Mouse (Mus musculus): ENCODE measurements around the gene Rin1. TPM values are rescaled to one million over a fixed set of nuclear protein-coding genes. Genes with fewer than 3 reads are reported as not detected.

Gene Rin1
- polyA plus RNA-seq, 1 experiment from 2014 or later, result 2.4 TPM

DNA sequence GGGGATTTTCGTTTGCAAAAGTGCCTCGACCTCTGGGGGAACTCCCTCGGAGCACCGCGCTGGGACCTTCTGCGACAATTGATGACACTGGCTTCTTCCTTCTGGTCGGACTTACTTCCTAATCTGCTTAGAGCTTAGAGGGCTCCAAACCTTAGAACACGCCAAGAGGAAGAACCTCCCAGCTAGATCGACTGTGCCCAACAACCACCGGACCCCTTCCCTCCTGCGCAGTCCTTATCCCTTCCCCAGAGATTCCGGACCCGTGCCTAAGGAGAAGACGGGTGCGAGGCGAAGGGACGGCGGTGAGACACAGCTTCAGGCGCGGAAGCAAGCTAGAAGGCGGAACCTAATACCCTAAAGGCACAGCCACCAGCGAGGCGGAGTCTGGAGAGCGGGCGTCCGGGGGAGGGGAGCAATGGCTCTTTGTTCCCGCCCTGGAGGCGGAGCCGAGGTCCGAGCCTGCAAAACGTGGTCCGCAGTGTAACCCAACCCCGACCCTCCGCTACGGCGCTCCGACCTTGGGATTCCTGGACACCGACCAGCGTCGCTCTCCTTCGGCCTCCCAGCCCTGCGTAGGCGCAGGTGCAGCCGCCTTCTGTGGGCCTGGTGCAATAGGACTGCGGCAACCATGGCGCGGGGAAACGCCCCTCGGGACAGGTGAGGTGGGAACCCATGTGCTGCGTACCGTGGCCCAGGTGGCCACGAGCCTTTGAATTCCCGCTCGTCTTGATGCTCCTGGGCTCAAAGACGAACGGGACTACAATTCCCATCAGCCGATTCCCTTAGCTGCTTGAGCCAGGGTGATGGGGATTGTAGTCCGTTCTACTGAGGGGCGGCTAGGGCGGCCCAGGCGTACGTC, 26.4 kb upstream of the Rin1 start, which contains the start of gene Slc29a2:
Gene Slc29a2 (plus strand): TSS at position 240 of the 859 bp plus-strand sequence.
- peak within 1 kb of the TSS; percentile 83 for H3K4me2 ChIP-seq
- H3K9ac ChIP-seq (replicated peaks), result peak within 1 kb of the TSS; percentile 76
- H3K27ac ChIP-seq, result peak within 1 kb of the TSS; percentile 90
- H3K27me3 ChIP-seq, result no peaks in the 10 kb centered on the region
- peak; percentile 86 for ATAC-seq (ENCODE audit: insufficient number of reproducible peaks, insufficient read depth, low FRiP score, low TSS enrichment, low read depth)
- peak within 1 kb of the TSS; percentile 67 for H3K4me3 ChIP-seq (replicated peaks)
- peaks cover 5% of the 10 kb centered on the region; the same call in 1 of the 2 replicates for H3K4me1 ChIP-seq (replicated peaks)
- H3K36me3 ChIP-seq, result peaks cover 25% of the 10 kb centered on the region
- under 1% methylated on average over 62 of the region's 62 CpGs for WGBS
- no peaks in the 10 kb centered on the region for H3K9me3 ChIP-seq

DNA sequence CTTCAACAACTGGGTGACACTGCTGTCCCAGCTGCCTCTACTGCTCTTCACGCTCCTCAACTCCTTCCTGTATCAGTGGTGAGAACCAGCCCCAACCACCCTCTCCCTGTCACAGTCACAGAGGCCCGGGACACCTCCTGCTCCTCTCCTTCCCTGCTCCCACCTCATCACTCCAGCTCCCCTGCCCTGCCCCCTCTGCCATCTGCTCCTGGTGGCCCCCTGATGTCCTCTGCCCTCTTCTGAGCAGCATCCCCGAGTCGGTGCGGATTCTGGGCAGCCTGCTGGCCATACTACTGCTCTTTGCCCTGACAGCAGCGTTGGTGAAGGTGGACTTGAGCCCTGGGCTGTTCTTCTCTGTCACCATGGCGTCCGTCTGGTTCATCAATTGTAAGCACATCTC, 24.2 kb upstream of the Rin1 start:
- no peak overlapping the region for H3K4me3 ChIP-seq (replicated peaks)
- H3K4me2 ChIP-seq, result no peak overlapping the region
- no peaks in the 10 kb centered on the region for H3K27me3 ChIP-seq
- peaks cover 48% of the 10 kb centered on the region for H3K36me3 ChIP-seq
- no peak for ATAC-seq (ENCODE audit: insufficient number of reproducible peaks, insufficient read depth, low FRiP score, low TSS enrichment, low read depth)
- peaks cover 5% of the 10 kb centered on the region; the same call in 1 of the 2 replicates for H3K4me1 ChIP-seq (replicated peaks)
- no peak overlapping the region for H3K9ac ChIP-seq (replicated peaks)
- no peaks in the 10 kb centered on the region for H3K9me3 ChIP-seq
- 94% methylated on average over 8 of the region's 8 CpGs for WGBS
- no peak overlapping the region for H3K27ac ChIP-seq

DNA sequence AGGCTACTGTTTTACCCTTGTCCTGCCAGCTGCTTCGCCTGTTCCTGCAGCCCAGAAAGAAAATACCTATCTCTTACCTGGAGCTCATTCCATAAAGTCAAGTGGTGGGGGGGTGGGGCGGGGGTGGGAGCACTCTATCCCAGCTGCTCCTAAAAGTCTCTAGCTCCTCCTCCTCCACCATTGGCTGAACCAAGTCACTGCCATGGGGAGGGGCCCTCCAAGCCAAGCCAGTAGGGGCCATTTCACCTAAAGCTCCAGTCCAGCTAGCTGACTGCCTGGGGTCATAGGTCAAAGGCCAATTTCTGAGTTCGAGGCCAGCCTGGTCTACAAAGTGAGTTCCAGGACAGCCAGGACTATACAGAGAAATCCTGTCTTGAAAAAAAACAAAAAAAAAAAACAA, 17.6 kb upstream of the Rin1 start:
- H3K9ac ChIP-seq (replicated peaks), result no peak overlapping the region
- H3K4me2 ChIP-seq, result no peak overlapping the region
- H3K36me3 ChIP-seq, result peaks cover 49% of the 10 kb centered on the region
- H3K4me1 ChIP-seq (replicated peaks), result peaks cover 5% of the 10 kb centered on the region
- H3K9me3 ChIP-seq, result no peaks in the 10 kb centered on the region
- no peak overlapping the region for H3K4me3 ChIP-seq (replicated peaks)
- ATAC-seq (ENCODE audit: insufficient number of reproducible peaks, insufficient read depth, low FRiP score, low TSS enrichment, low read depth), result no peak
- WGBS, result 65% methylated on average over 3 of the region's 3 CpGs
- H3K27ac ChIP-seq, result no peak overlapping the region
- no peaks in the 10 kb centered on the region for H3K27me3 ChIP-seq

GRCm38 (mm10) chr19:5036577-5036976, 13.7 kb upstream of the Rin1 start:
- WGBS, result 74% methylated on average over 4 of the region's 4 CpGs
- H3K4me3 ChIP-seq (replicated peaks), result no peak overlapping the region
- peaks cover 10% of the 10 kb centered on the region for H3K36me3 ChIP-seq
- H3K9me3 ChIP-seq, result no peaks in the 10 kb centered on the region
- no peak overlapping the region for H3K27ac ChIP-seq
- ATAC-seq (ENCODE audit: insufficient number of reproducible peaks, insufficient read depth, low FRiP score, low TSS enrichment, low read depth), result no peak
- no peaks in the 10 kb centered on the region for H3K27me3 ChIP-seq
- H3K4me1 ChIP-seq (replicated peaks), result peaks cover 27% of the 10 kb centered on the region
- H3K4me2 ChIP-seq, result no peak overlapping the region
- no peak overlapping the region for H3K9ac ChIP-seq (replicated peaks)

- no peaks in the 10 kb centered on the region for H3K27me3 ChIP-seq
- peak overlapping the region; percentile 78 for H3K9ac ChIP-seq (replicated peaks)
- WGBS, result 5% methylated on average over 32 of the region's 32 CpGs
- ATAC-seq (ENCODE audit: insufficient number of reproducible peaks, insufficient read depth, low FRiP score, low TSS enrichment, low read depth), result no peak
- peaks cover 35% of the 10 kb centered on the region for H3K4me1 ChIP-seq (replicated peaks)
- 0 out of 2 replicates have a peak, but pooled peaks cover 10% of the 10 kb centered on the region for H3K36me3 ChIP-seq
- H3K27ac ChIP-seq, result peak overlapping the region; percentile 87
- H3K4me2 ChIP-seq, result peak overlapping the region; percentile 98
- peak overlapping the region; percentile 85 for H3K4me3 ChIP-seq (replicated peaks)
- H3K9me3 ChIP-seq, result no peaks in the 10 kb centered on the region
Observed at GRCm38 (mm10) chr19:5037678-5038571, 12.4 kb upstream of the Rin1 start.

GRCm38 (mm10) chr19:5038709-5039156, 11.5 kb upstream of the Rin1 start, which contains the start of the genes B4gat1 and AC124502.3:
TSS of gene B4gat1 (plus strand) at chr19:5038826.
TSS of gene AC124502.3 (plus strand) at chr19:5038891.
- peak within 1 kb of the TSS; percentile 78 for H3K9ac ChIP-seq (replicated peaks)
- peaks cover 17% of the 10 kb centered on the region; the same call in 1 of the 2 replicates for H3K36me3 ChIP-seq
- ATAC-seq (ENCODE audit: insufficient number of reproducible peaks, insufficient read depth, low FRiP score, low TSS enrichment, low read depth), result peak; percentile 76
- WGBS, result under 1% methylated on average over 39 of the region's 44 CpGs
- peak within 1 kb of the TSS; percentile 85 for H3K4me3 ChIP-seq (replicated peaks)
- peak within 1 kb of the TSS; percentile 87 for H3K27ac ChIP-seq
- H3K4me1 ChIP-seq (replicated peaks), result peaks cover 35% of the 10 kb centered on the region
- H3K27me3 ChIP-seq, result no peaks in the 10 kb centered on the region
- no peaks in the 10 kb centered on the region for H3K9me3 ChIP-seq
- H3K4me2 ChIP-seq, result peak within 1 kb of the TSS; percentile 98

- H3K27ac ChIP-seq, result peak overlapping the region; percentile 87; the same call in 1 of the 2 replicates
- H3K4me3 ChIP-seq (replicated peaks), result peak overlapping the region; percentile 85
- H3K9ac ChIP-seq (replicated peaks), result peak overlapping the region; percentile 78
- peak; percentile 24; the same call in 1 of the 2 replicates for ATAC-seq (ENCODE audit: insufficient number of reproducible peaks, insufficient read depth, low FRiP score, low TSS enrichment, low read depth)
- 12% methylated on average over 41 of the region's 41 CpGs for WGBS
- no peaks in the 10 kb centered on the region for H3K27me3 ChIP-seq
- H3K9me3 ChIP-seq, result no peaks in the 10 kb centered on the region
- peaks cover 35% of the 10 kb centered on the region for H3K4me1 ChIP-seq (replicated peaks)
- peak overlapping the region; percentile 98 for H3K4me2 ChIP-seq
- H3K36me3 ChIP-seq, result peaks cover 23% of the 10 kb centered on the region; the same call in 1 of the 2 replicates
Observed at GRCm38 (mm10) chr19:5039301-5040114, 10.8 kb upstream of the Rin1 start.

DNA sequence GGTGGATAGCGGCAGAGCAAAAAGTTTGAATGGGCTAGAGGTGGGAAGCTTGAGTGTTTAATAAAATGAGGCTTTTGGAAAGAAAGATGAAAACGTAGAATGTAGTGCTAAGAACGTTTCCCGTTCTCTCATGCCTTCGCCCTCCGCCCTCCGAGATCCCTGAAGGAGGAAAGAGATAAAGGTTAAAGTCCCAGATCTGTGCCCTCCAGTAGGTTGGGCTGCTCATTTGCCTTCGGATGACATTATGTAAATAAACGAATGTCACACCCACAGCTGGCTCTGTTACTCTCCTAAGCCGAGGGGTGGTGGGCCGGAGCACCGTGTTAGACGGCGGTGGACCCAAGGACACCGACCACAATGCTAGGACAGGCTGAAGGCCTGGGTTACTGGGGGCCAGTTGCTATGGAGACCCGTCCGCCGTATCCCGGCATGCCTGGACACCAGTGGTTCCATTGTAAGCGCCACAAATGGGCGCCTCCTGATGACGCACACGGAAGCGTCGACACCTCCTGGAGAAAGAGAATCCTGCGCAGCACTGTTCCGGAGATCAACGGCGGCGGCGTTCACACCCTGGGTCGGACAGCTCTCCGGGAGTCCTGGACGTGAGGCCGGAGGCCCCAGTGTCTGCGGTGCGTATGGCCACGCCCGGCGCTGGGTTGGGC, 9.3 kb upstream of the Rin1 start, which contains the start of gene Brms1:
Gene Brms1 (plus strand): TSS at position 493 of the 662 bp plus-strand sequence.
- WGBS, result 9% methylated on average over 40 of the region's 40 CpGs
- peak within 1 kb of the TSS; percentile 78 for H3K9ac ChIP-seq (replicated peaks)
- no peaks in the 10 kb centered on the region for H3K9me3 ChIP-seq
- H3K4me1 ChIP-seq (replicated peaks), result peaks cover 35% of the 10 kb centered on the region
- peak within 1 kb of the TSS; percentile 98 for H3K4me2 ChIP-seq
- ATAC-seq (ENCODE audit: insufficient number of reproducible peaks, insufficient read depth, low FRiP score, low TSS enrichment, low read depth), result peak; percentile 68
- peaks cover 22% of the 10 kb centered on the region; the same call in 1 of the 2 replicates for H3K36me3 ChIP-seq
- H3K27me3 ChIP-seq, result no peaks in the 10 kb centered on the region
- H3K4me3 ChIP-seq (replicated peaks), result peak within 1 kb of the TSS; percentile 85
- H3K27ac ChIP-seq, result no peak within 1 kb of the TSS

GRCm38 (mm10) chr19:5041588-5041987, 8.7 kb upstream of the Rin1 start:
- peak overlapping the region; percentile 98 for H3K4me2 ChIP-seq
- WGBS, result 3% methylated on average over 16 of the region's 16 CpGs
- H3K4me3 ChIP-seq (replicated peaks), result peak overlapping the region; percentile 85
- H3K4me1 ChIP-seq (replicated peaks), result peaks cover 35% of the 10 kb centered on the region
- H3K27ac ChIP-seq, result no peak overlapping the region
- H3K9me3 ChIP-seq, result no peaks in the 10 kb centered on the region
- peaks cover 28% of the 10 kb centered on the region for H3K36me3 ChIP-seq
- no peaks in the 10 kb centered on the region for H3K27me3 ChIP-seq
- no peak for ATAC-seq (ENCODE audit: insufficient number of reproducible peaks, insufficient read depth, low FRiP score, low TSS enrichment, low read depth)
- peak overlapping the region; percentile 75 for H3K9ac ChIP-seq (replicated peaks)

DNA sequence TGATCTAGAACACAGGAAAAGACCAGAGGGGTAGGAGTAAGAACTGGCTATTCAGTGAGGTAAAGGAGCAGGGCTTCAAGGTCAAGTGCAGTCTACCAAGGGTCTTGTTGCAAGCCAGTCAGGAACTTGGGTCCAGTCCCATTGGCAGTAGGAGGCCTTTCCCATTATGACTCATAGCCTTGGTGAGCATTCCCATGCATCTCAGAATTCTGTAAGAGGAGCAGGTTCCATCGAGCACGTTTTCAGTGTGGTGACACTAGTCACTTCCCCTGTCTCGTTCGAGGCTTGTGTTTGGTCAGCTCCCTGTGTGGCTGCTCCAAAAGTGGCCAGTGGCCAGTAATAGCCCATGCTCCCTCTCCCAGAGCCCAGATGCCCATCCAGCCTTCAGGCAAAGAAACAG, 4.8 kb upstream of the Rin1 start:
- ATAC-seq (ENCODE audit: insufficient number of reproducible peaks, insufficient read depth, low FRiP score, low TSS enrichment, low read depth), result no peak
- no peak overlapping the region for H3K9ac ChIP-seq (replicated peaks)
- no peak overlapping the region for H3K27ac ChIP-seq
- peaks cover 60% of the 10 kb centered on the region for H3K36me3 ChIP-seq
- peaks cover 23% of the 10 kb centered on the region for H3K4me1 ChIP-seq (replicated peaks)
- no peak overlapping the region for H3K4me2 ChIP-seq
- WGBS, result 75% methylated on average over 4 of the region's 4 CpGs
- H3K4me3 ChIP-seq (replicated peaks), result no peak overlapping the region
- H3K9me3 ChIP-seq, result no peaks in the 10 kb centered on the region
- H3K27me3 ChIP-seq, result peaks cover 12% of the 10 kb centered on the region

All from limb, embryonic 12.5 days (tissue).